Mouse (Mus musculus): ENCODE measurements around the gene Camk1d. TPM values are rescaled to one million over a fixed set of nuclear protein-coding genes. Genes with fewer than 3 reads are reported as not detected.

The Camk1d gene
- polyA plus RNA-seq, 1 experiment = 1.4 TPM

DNA sequence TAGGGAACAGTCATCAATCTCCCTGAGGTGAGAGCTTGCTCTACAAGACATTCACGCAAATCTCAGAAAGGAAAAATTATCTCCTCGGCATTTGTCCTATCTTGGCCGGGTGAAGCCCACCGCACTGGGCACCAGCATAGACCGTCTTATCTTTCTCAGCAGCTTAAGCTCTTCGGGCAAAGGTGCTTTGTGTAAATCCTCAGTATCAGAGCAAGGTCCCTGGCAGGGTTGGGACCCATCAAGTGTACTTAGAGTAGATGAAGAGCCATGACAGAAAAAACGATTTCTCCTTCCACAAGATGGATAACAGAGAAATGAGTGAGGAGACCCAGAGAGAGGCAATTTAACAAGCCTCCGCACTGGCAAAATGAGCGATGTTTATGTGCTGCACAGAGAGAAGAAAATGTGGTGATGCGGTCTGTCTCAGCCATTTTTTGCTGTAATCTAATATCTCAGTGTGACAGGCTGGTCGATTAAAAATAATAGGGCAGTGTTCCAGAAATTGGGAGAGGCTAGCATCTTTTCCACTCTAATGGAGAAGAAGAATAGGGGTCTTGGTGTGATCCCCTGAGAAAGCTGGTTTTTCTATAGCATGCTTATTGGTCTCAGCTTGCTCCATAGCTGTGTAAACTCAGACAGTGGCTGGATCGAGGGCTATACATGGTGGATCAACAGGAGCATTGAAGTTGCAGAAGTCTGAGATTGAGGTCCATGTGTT, 386.6 kb downstream of the Camk1d start:
- Histone ChIP-seq H3K36me3 (ENCODE audit: control insufficient read depth, insufficient read depth, low read length) (no peaks in the 10 kb centered on the region), H3K27me3 (ENCODE audit: control insufficient read depth, insufficient read depth, low read length) (no peaks in the 10 kb centered on the region), H3K27ac (ENCODE audit: control insufficient read depth, insufficient read depth, low read depth, low read length) (no peak overlapping the region), H3K4me1 (ENCODE audit: control insufficient read depth, insufficient read depth, low read length) (no peaks in the 10 kb centered on the region), H3K4me3 (ENCODE audit: control insufficient read depth, low read depth, low read length) (no peak overlapping the region)
- no peak for TF ChIP-seq CTCF (IDR thresholded peaks at IDR 0.05; ENCODE audit: control insufficient read depth, insufficient read depth, insufficient replicate concordance, low read depth, low read length)
- no peak for TF ChIP-seq POLR2A (IDR thresholded peaks at IDR 0.05; ENCODE audit: control insufficient read depth, low read depth, low read length)

DNA sequence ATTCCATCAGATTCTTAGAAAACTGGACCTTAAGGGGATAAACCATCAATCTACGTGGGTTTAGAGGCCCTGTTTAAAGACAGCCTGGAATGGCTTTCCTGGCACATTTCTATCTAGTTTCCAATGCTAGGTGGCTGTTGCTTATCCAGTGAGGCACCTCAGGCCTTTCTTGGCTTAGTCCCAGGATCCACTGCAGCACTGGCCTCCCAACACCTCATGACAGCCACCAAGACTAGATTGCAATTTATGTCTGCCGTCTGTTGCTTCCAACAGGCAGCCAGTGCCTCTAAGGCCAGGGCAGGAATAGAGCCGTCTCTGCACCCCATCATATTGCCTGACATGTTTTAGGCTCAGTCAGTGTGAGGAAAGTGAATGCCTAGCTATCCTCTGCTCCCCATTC, 389.5 kb downstream of the Camk1d start:
- Histone ChIP-seq H3K27me3 (ENCODE audit: control insufficient read depth, insufficient read depth, low read length) (no peaks in the 10 kb centered on the region), H3K4me1 (ENCODE audit: control insufficient read depth, insufficient read depth, low read length) (peaks cover 2% of the 10 kb centered on the region)
- no peak for TF ChIP-seq POLR2A (IDR thresholded peaks at IDR 0.05; ENCODE audit: control insufficient read depth, low read depth, low read length)
- no peak for TF ChIP-seq CTCF (IDR thresholded peaks at IDR 0.05; ENCODE audit: control insufficient read depth, insufficient read depth, insufficient replicate concordance, low read depth, low read length)

GRCm38 (mm10) chr2:5321660-5322295, 392.5 kb downstream of the Camk1d start:
- peaks cover 2% of the 10 kb centered on the region for H3K4me1 ChIP-seq (ENCODE audit: control insufficient read depth, insufficient read depth, low read length)
- no peak overlapping the region for H3K4me3 ChIP-seq (ENCODE audit: control insufficient read depth, low read depth, low read length)
- no peak for TF ChIP-seq CTCF (IDR thresholded peaks at IDR 0.05; ENCODE audit: control insufficient read depth, insufficient read depth, insufficient replicate concordance, low read depth, low read length)
- no peak for TF ChIP-seq POLR2A (IDR thresholded peaks at IDR 0.05; ENCODE audit: control insufficient read depth, low read depth, low read length)
- no peaks in the 10 kb centered on the region for H3K36me3 ChIP-seq (ENCODE audit: control insufficient read depth, insufficient read depth, low read length)
- H3K27me3 ChIP-seq (ENCODE audit: control insufficient read depth, insufficient read depth, low read length) = no peaks in the 10 kb centered on the region
- H3K27ac ChIP-seq (ENCODE audit: control insufficient read depth, insufficient read depth, low read depth, low read length) = no peak overlapping the region

More for the DNA sequence above, 389.5 kb downstream of the Camk1d start:
- no peak overlapping the region for H3K27ac ChIP-seq (ENCODE audit: control insufficient read depth, insufficient read depth, low read depth, low read length)
- no peak overlapping the region for H3K4me3 ChIP-seq (ENCODE audit: control insufficient read depth, low read depth, low read length)
- no peaks in the 10 kb centered on the region for H3K36me3 ChIP-seq (ENCODE audit: control insufficient read depth, insufficient read depth, low read length)

- H3K4me3 ChIP-seq (ENCODE audit: control insufficient read depth, low read depth, low read length) = no peak overlapping the region
- H3K36me3 ChIP-seq (ENCODE audit: control insufficient read depth, insufficient read depth, low read length) = no peaks in the 10 kb centered on the region
- TF ChIP-seq CTCF (IDR thresholded peaks at IDR 0.05; ENCODE audit: control insufficient read depth, insufficient read depth, insufficient replicate concordance, low read depth, low read length) (no peak), POLR2A (IDR thresholded peaks at IDR 0.05; ENCODE audit: control insufficient read depth, low read depth, low read length) (no peak)
- no peak overlapping the region for H3K27ac ChIP-seq (ENCODE audit: control insufficient read depth, insufficient read depth, low read depth, low read length)
- no peaks in the 10 kb centered on the region for H3K27me3 ChIP-seq (ENCODE audit: control insufficient read depth, insufficient read depth, low read length)
- H3K4me1 ChIP-seq (ENCODE audit: control insufficient read depth, insufficient read depth, low read length) = peaks cover 2% of the 10 kb centered on the region
These were observed 395.2 kb downstream of the Camk1d start for GRCm38 (mm10) chr2:5319138-5319537.

- TF ChIP-seq POLR2A (IDR thresholded peaks at IDR 0.05; ENCODE audit: control insufficient read depth, low read depth, low read length) (no peak), CTCF (IDR thresholded peaks at IDR 0.05; ENCODE audit: control insufficient read depth, insufficient read depth, insufficient replicate concordance, low read depth, low read length) (no peak)
- H3K27me3 ChIP-seq (ENCODE audit: control insufficient read depth, insufficient read depth, low read length) = no peaks in the 10 kb centered on the region
- no peak overlapping the region for H3K27ac ChIP-seq (ENCODE audit: control insufficient read depth, insufficient read depth, low read depth, low read length)
These were observed 397.6 kb downstream of the Camk1d start for GRCm38 (mm10) chr2:5316763-5317162.

DNA sequence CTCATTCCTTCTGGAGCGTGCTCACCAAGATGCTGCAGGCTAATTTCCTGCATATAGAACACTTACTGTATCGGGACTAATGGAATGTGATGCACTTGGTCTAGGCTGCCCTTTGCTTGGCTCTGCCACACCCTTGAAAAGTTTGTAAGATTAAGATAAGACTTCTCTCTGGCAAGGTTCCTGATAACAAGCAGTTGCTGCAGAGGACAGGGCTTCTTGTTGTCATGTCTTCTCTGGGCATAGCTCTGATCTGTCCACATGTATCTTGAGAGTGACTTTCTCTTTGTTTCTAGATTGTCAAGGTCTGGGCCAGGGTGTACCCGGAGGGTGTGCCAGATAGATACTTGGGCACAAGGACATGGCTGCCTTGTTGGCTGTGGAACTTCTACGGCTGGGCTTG, 398.1 kb downstream of the Camk1d start:
- H3K4me3 ChIP-seq (ENCODE audit: control insufficient read depth, low read depth, low read length) = no peak overlapping the region
- no peak overlapping the region for H3K27ac ChIP-seq (ENCODE audit: control insufficient read depth, insufficient read depth, low read depth, low read length)
- H3K36me3 ChIP-seq (ENCODE audit: control insufficient read depth, insufficient read depth, low read length) = no peaks in the 10 kb centered on the region
- H3K4me1 ChIP-seq (ENCODE audit: control insufficient read depth, insufficient read depth, low read length) = peaks cover 2% of the 10 kb centered on the region
- no peaks in the 10 kb centered on the region for H3K27me3 ChIP-seq (ENCODE audit: control insufficient read depth, insufficient read depth, low read length)
- TF ChIP-seq CTCF (IDR thresholded peaks at IDR 0.05; ENCODE audit: control insufficient read depth, insufficient read depth, insufficient replicate concordance, low read depth, low read length) (no peak), POLR2A (IDR thresholded peaks at IDR 0.05; ENCODE audit: control insufficient read depth, low read depth, low read length) (no peak)

More at GRCm38 (mm10) chr2:5316763-5317162, 397.6 kb downstream of the Camk1d start:
- H3K4me1 ChIP-seq (ENCODE audit: control insufficient read depth, insufficient read depth, low read length) = peaks cover 2% of the 10 kb centered on the region
- H3K36me3 ChIP-seq (ENCODE audit: control insufficient read depth, insufficient read depth, low read length) = no peaks in the 10 kb centered on the region
- no peak overlapping the region for H3K4me3 ChIP-seq (ENCODE audit: control insufficient read depth, low read depth, low read length)

GRCm38 (mm10) chr2:5315291-5315828, 399.0 kb downstream of the Camk1d start:
- Histone ChIP-seq H3K4me3 (ENCODE audit: control insufficient read depth, low read depth, low read length) (no peak overlapping the region), H3K27ac (ENCODE audit: control insufficient read depth, insufficient read depth, low read depth, low read length) (no peak overlapping the region), H3K4me1 (ENCODE audit: control insufficient read depth, insufficient read depth, low read length) (no peaks in the 10 kb centered on the region), H3K27me3 (ENCODE audit: control insufficient read depth, insufficient read depth, low read length) (no peaks in the 10 kb centered on the region), H3K36me3 (ENCODE audit: control insufficient read depth, insufficient read depth, low read length) (no peaks in the 10 kb centered on the region)
- TF ChIP-seq POLR2A (IDR thresholded peaks at IDR 0.05; ENCODE audit: control insufficient read depth, low read depth, low read length) (no peak), CTCF (IDR thresholded peaks at IDR 0.05; ENCODE audit: control insufficient read depth, insufficient read depth, insufficient replicate concordance, low read depth, low read length) (no peak)

Measured in testis, adult 2 months (tissue).